Mouse (Mus musculus): ENCODE data around the gene Cdh18.
"Not testable (repeated sequence)": the region's sequence is repeated elsewhere in the genome, so short reads cannot be mapped to it uniquely, and the experiment has no call there.

Gene Cdh18

GRCm38 (mm10) chr15:23174623-23175022, 625.8 kb downstream of the Cdh18 start:
- no peak for DNase-seq (ENCODE audit: low read depth, low spot score)

- DNase-seq (ENCODE audit: low read depth, low spot score) = no peak
Measured at GRCm38 (mm10) chr15:23212068-23212467, 663.2 kb downstream of the Cdh18 start.

- no peak for DNase-seq (ENCODE audit: low read depth, low spot score)
Measured at GRCm38 (mm10) chr15:23230616-23231015, 681.8 kb downstream of the Cdh18 start.

- DNase-seq (ENCODE audit: low read depth, low spot score) = peak; percentile 18
Measured at GRCm38 (mm10) chr15:23257751-23258440, 709.1 kb downstream of the Cdh18 start.

GRCm38 (mm10) chr15:23278421-23278820, 729.6 kb downstream of the Cdh18 start:
- DNase-seq (ENCODE audit: low read depth, low spot score) = no peak

- DNase-seq (ENCODE audit: low read depth, low spot score) = no peak
Measured at GRCm38 (mm10) chr15:23305018-23305417, 756.2 kb downstream of the Cdh18 start.

- no peak for DNase-seq (ENCODE audit: low read depth, low spot score)
Measured at GRCm38 (mm10) chr15:23316766-23317165, 767.9 kb downstream of the Cdh18 start.

GRCm38 (mm10) chr15:23317409-23317808, 768.6 kb downstream of the Cdh18 start:
- peak; percentile 56 for DNase-seq (ENCODE audit: low read depth, low spot score)

GRCm38 (mm10) chr15:23340338-23340737, 791.5 kb downstream of the Cdh18 start:
- DNase-seq (ENCODE audit: low read depth, low spot score) = not testable (repeated sequence)

- no peak for DNase-seq (ENCODE audit: low read depth, low spot score)
Measured at GRCm38 (mm10) chr15:23351078-23351477, 802.3 kb downstream of the Cdh18 start.

- DNase-seq (ENCODE audit: low read depth, low spot score) = peak; percentile 82
Measured at GRCm38 (mm10) chr15:23366325-23366724, 817.5 kb downstream of the Cdh18 start.

- no peak for DNase-seq (ENCODE audit: low read depth, low spot score)
Measured at GRCm38 (mm10) chr15:23367712-23368111, 818.9 kb downstream of the Cdh18 start.

- DNase-seq (ENCODE audit: low read depth, low spot score) = no peak
Measured at GRCm38 (mm10) chr15:23378016-23378750, 829.4 kb downstream of the Cdh18 start.

GRCm38 (mm10) chr15:23385816-23386215, 837.0 kb downstream of the Cdh18 start:
- no peak for DNase-seq (ENCODE audit: low read depth, low spot score)

- DNase-seq (ENCODE audit: low read depth, low spot score) = no peak
Measured at GRCm38 (mm10) chr15:23396646-23397045, 847.8 kb downstream of the Cdh18 start.

GRCm38 (mm10) chr15:23403792-23404191, 855.0 kb downstream of the Cdh18 start:
- DNase-seq (ENCODE audit: low read depth, low spot score) = no peak

GRCm38 (mm10) chr15:23408256-23408655, 859.4 kb downstream of the Cdh18 start:
- DNase-seq (ENCODE audit: low read depth, low spot score) = no peak

- peak; percentile 72 for DNase-seq (ENCODE audit: low read depth, low spot score)
Measured at GRCm38 (mm10) chr15:23416450-23417080, 867.7 kb downstream of the Cdh18 start.

- DNase-seq (ENCODE audit: low read depth, low spot score) = no peak
Measured at GRCm38 (mm10) chr15:23418158-23418557, 869.3 kb downstream of the Cdh18 start.

- DNase-seq (ENCODE audit: low read depth, low spot score) = peak; percentile 93
Measured at GRCm38 (mm10) chr15:23420010-23420409, 871.2 kb downstream of the Cdh18 start.

GRCm38 (mm10) chr15:23430021-23430420, 881.2 kb downstream of the Cdh18 start:
- peak; percentile 93 for DNase-seq (ENCODE audit: low read depth, low spot score)

- DNase-seq (ENCODE audit: low read depth, low spot score) = peak; percentile 37
Measured at GRCm38 (mm10) chr15:23448542-23448941, 899.7 kb downstream of the Cdh18 start.
